Mouse (Mus musculus) cortical plate, adult 2 months (tissue): ENCODE results near the gene Pld2. TPM values are rescaled to one million over a fixed set of nuclear protein-coding genes. Genes with fewer than 3 reads are reported as not detected.

Experiments
- H3K27ac ChIP-seq: fragments of 200-500 bp; 2 replicates; pipeline ENCODE4 v1.5.1; 2012; ENCODE audit warnings: low read length, control low read depth, inconsistent platforms; ENCODE audit not compliant: insufficient read depth
- H3K4me1 ChIP-seq: fragments of 200-500 bp; 2 replicates; pipeline ENCODE4 v1.6.1; 2011; ENCODE audit warnings: low read length; ENCODE audit not compliant: control insufficient read depth, insufficient read depth
- H3K4me3 ChIP-seq: fragments of 200-500 bp; 2 replicates; pipeline ENCODE4 v1.5.1; 2011; ENCODE audit warnings: mild to moderate bottlenecking, low read length, control low read depth; ENCODE audit not compliant: insufficient read depth
- CTCF ChIP-seq: fragments of 200-500 bp; IDR thresholded peaks from 2 replicates; pipeline ENCODE4 v1.5.1; 2011; ENCODE audit warnings: mild to moderate bottlenecking, control low read depth, low read length; ENCODE audit not compliant: insufficient read depth; ENCODE audit errors: extremely low read depth
- POLR2A ChIP-seq: fragments of 200-500 bp; IDR thresholded peaks from 2 replicates; pipeline ENCODE4 v1.6.1; 2011; ENCODE audit warnings: mild to moderate bottlenecking, low read length, control low read depth; ENCODE audit not compliant: insufficient read depth; ENCODE audit errors: extremely low read depth
- polyA plus RNA-seq: library from polyadenylated mRNA; depleted of rRNA; stranded (reverse); fragments of >200 nt; gene quantifications from 2 replicates; pipeline ENCODE4 v1.2.3, GENCODE M21; 2012

Gene Pld2
- polyA plus RNA-seq, 1 experiment, result 21.4 TPM

- TF ChIP-seq POLR2A (no peak), CTCF (no peak)
- no peak overlapping the region for H3K4me3 ChIP-seq
- no peak overlapping the region for H3K27ac ChIP-seq
- H3K4me1 ChIP-seq, result peaks cover 30% of the 10 kb centered on the region
These were observed 31.8 kb downstream of the Pld2 start for GRCm38 (mm10) chr11:70571641-70572040.

- no peak overlapping the region for H3K27ac ChIP-seq
- TF ChIP-seq POLR2A (no peak), CTCF (no peak)
- no peak overlapping the region for H3K4me3 ChIP-seq
- peaks cover 28% of the 10 kb centered on the region for H3K4me1 ChIP-seq
These were observed 32.6 kb downstream of the Pld2 start for GRCm38 (mm10) chr11:70572348-70572902.

GRCm38 (mm10) chr11:70573872-70574271, 34.0 kb downstream of the Pld2 start:
- TF ChIP-seq CTCF (no peak), POLR2A (no peak)
- H3K27ac ChIP-seq, result 0 out of 2 replicates have a peak overlapping the region, but pooled peaks have one; percentile 20
- peaks cover 33% of the 10 kb centered on the region for H3K4me1 ChIP-seq
- no peak overlapping the region for H3K4me3 ChIP-seq

GRCm38 (mm10) chr11:70577201-70577600, 37.3 kb downstream of the Pld2 start:
- TF ChIP-seq POLR2A, result no peak
- TF ChIP-seq CTCF, result no peak
- Histone ChIP-seq H3K4me3 (no peak overlapping the region), H3K4me1 (peaks cover 43% of the 10 kb centered on the region), H3K27ac (no peak overlapping the region; the same call in 1 of the 2 replicates)

GRCm38 (mm10) chr11:70578962-70579361, 39.1 kb downstream of the Pld2 start:
- TF ChIP-seq POLR2A (no peak), CTCF (no peak)
- no peak overlapping the region for H3K4me3 ChIP-seq
- H3K27ac ChIP-seq, result no peak overlapping the region
- H3K4me1 ChIP-seq, result peaks cover 47% of the 10 kb centered on the region

GRCm38 (mm10) chr11:70579710-70580357, 40.0 kb downstream of the Pld2 start:
- H3K4me1 ChIP-seq, result peaks cover 53% of the 10 kb centered on the region
- peak overlapping the region; percentile 52; the same call in 1 of the 2 replicates for H3K27ac ChIP-seq
- H3K4me3 ChIP-seq, result no peak overlapping the region
- TF ChIP-seq POLR2A (no peak), CTCF (no peak)

GRCm38 (mm10) chr11:70580358-70580720, 40.5 kb downstream of the Pld2 start:
- Histone ChIP-seq H3K4me3 (no peak overlapping the region), H3K4me1 (peaks cover 52% of the 10 kb centered on the region), H3K27ac (peak overlapping the region; percentile 52; the same call in 1 of the 2 replicates)
- TF ChIP-seq CTCF (no peak), POLR2A (no peak)

GRCm38 (mm10) chr11:70580921-70581320, 41.1 kb downstream of the Pld2 start:
- no peak overlapping the region for H3K4me3 ChIP-seq
- peaks cover 52% of the 10 kb centered on the region for H3K4me1 ChIP-seq
- peak overlapping the region; percentile 52; the same call in 1 of the 2 replicates for H3K27ac ChIP-seq
- no peak for TF ChIP-seq CTCF
- TF ChIP-seq POLR2A, result no peak

- no peak overlapping the region for H3K4me3 ChIP-seq
- TF ChIP-seq POLR2A, result no peak
- no peak for TF ChIP-seq CTCF
- peaks cover 55% of the 10 kb centered on the region for H3K4me1 ChIP-seq
- H3K27ac ChIP-seq, result no peak overlapping the region
These were observed 42.3 kb downstream of the Pld2 start for GRCm38 (mm10) chr11:70582196-70582595.
